Mouse (Mus musculus) small intestine, adult 2 months (tissue): ENCODE data around the gene Cdiptos.

ENCODE experiments used
- CTCF ChIP-seq: fragments of 200-500 bp; IDR thresholded peaks from 2 replicates; pipeline ENCODE4 v1.5.1; 2012; ENCODE audit warnings: low read depth, mild to moderate bottlenecking, control low read depth, inconsistent platforms, low read length, moderate library complexity, mixed read lengths; ENCODE audit not compliant: insufficient replicate concordance, insufficient read length; ENCODE audit errors: extremely low read depth
- POLR2A ChIP-seq: fragments of 200-500 bp; IDR thresholded peaks from 2 replicates; pipeline ENCODE4 v1.6.1; 2012; ENCODE audit warnings: low read depth, mild to moderate bottlenecking, control low read depth, inconsistent platforms, low read length, moderate library complexity

DNA sequence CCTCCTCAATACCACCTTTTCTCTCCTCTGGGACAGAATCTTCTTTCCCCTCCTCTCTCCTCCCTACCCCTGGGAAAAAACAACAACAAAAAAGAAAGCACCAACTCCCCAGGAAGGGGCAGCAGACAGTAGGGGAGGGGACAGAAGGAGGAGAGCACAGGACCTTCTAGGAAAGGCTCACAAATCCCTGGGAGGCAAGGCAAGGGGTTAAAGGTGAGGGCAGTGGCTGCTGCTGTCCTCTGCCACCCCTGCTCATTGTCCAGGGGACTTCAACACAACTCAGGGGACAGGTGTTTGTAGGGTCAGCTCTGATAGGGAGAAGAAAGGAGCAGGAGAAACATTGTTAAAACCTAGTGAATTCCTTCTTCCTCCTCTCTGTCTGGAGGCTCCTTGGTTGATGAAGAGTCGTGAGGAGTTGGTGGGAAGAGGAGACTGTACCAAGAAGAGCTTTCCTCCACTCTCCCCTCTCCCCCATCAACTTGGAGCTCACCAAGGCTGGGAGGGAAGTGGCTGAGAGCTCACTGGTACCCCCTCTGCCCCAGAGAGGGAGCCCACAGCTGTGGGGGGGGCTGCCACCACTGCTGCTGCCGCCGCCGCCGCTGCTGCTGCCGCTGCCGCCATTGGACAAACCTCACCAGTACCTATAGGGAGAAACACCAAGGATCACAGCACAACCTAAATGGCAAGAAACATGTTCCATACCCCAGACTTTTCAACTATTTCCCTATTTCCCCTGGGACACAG, 46.8 kb upstream of the Cdiptos start:
- TF ChIP-seq CTCF (no peak), POLR2A (no peak)
